15 mouse cellular contexts compared by ENCODE assay signal in genomic region chr4:136904767-136905539, GRCm38 (mm10). TPM values are rescaled to one million over a fixed set of nuclear protein-coding genes. Genes with fewer than 3 reads are reported as not detected.
DNase-seq lines count a peak whose midpoint lies in the region; ATAC-seq lines count a peak whose summit lies in the region.
"Had no signal": no experiment of that assay in that cellular context is flagged by ENCODE, and none has a peak within 500 bp of the region (broad histone marks: within the 10 kb centered on the region; RNA-seq: fewer than 3 reads in every experiment).

No protein-coding gene starts in this region.

- no peaks in the 10 kb centered on the region for H3K9me3 ChIP-seq in forebrain, embryonic 14.5 days (replicated peaks; ENCODE audit: control insufficient read depth, low read length)
- no peaks in the 10 kb centered on the region for H3K9me3 ChIP-seq in midbrain, embryonic 11.5 days (ENCODE audit: control insufficient read depth, low read length)
- H3K9me3 ChIP-seq: embryonic facial prominence, embryonic 12.5 days; liver, embryonic 13.5 days had no signal

- H3K36me3 ChIP-seq in forebrain, embryonic 14.5 days (ENCODE audit: control insufficient read depth, insufficient read depth, low read length): no peaks in the 10 kb centered on the region
- H3K36me3 ChIP-seq in midbrain, embryonic 11.5 days (ENCODE audit: control insufficient read depth, insufficient read depth, low read length): no peaks in the 10 kb centered on the region
- H3K36me3 ChIP-seq: embryonic facial prominence, embryonic 12.5 days; liver, embryonic 13.5 days had no signal

- H3K4me2 ChIP-seq in forebrain, embryonic 14.5 days (ENCODE audit: low read length): peak overlapping the region; percentile 34
- H3K4me2 ChIP-seq in midbrain, embryonic 11.5 days: peak overlapping the region; percentile 42
- H3K4me2 ChIP-seq: embryonic facial prominence, embryonic 12.5 days; liver, embryonic 13.5 days had no signal

- H3K27me3 ChIP-seq in forebrain, embryonic 14.5 days (replicated peaks; ENCODE audit: control insufficient read depth, insufficient read depth, low read length): peaks cover 12% of the 10 kb centered on the region; the same call in 1 of the 2 replicates
- H3K27me3 ChIP-seq in midbrain, embryonic 11.5 days (ENCODE audit: control insufficient read depth, insufficient read depth, low read length): peaks cover 22% of the 10 kb centered on the region

- peak; percentile 56 for DNase-seq in left cerebral cortex, postnatal 4 days
- no peak for DNase-seq in left cerebral cortex, adult 11 months (ENCODE audit: low spot score)
- peak; percentile 84 for DNase-seq in forebrain, embryonic 14.5 days (ENCODE audit: low spot score)
- no peak for DNase-seq in midbrain, embryonic 11.5 days (ENCODE audit: low spot score, missing footprints)
- peak; percentile 73 for DNase-seq in retina, postnatal 7 days (ENCODE audit: low read depth, low spot score)
- no peak for DNase-seq in layer of hippocampus, postnatal 36 days
- DNase-seq in urinary bladder, adult 18-20 months (ENCODE audit: low spot score in 2 of 2): no peak
- no peak for DNase-seq in ovary, postnatal 36 days (ENCODE audit: low spot score)
- DNase-seq: cerebellum, adult 11 months; kidney, adult 8-10 months; liver, embryonic 13.5 days had no signal

- WGBS in forebrain, embryonic 14.5 days: 2% methylated on average over 23 of the region's 23 CpGs
- 2% methylated on average over 23 of the region's 23 CpGs for WGBS in midbrain, embryonic 11.5 days

- no peak overlapping the region; the same call in 1 of the 2 replicates for H3K27ac ChIP-seq in forebrain, embryonic 14.5 days (ENCODE audit: low read depth, low read length)
- no peak overlapping the region for H3K27ac ChIP-seq in midbrain, embryonic 11.5 days (ENCODE audit: low read depth, low read length)
- H3K27ac ChIP-seq: embryonic facial prominence, embryonic 12.5 days; liver, embryonic 13.5 days; macrophage had no signal

- peak; percentile 88 for ATAC-seq in forebrain, embryonic 14.5 days
- ATAC-seq in midbrain, embryonic 11.5 days (ENCODE audit: low FRiP score): peak; percentile 44

- H3K9ac ChIP-seq in forebrain, embryonic 14.5 days (ENCODE audit: low read length): 0 out of 2 replicates have a peak overlapping the region, but pooled peaks have one; percentile 21
- H3K9ac ChIP-seq in midbrain, embryonic 11.5 days (ENCODE audit: low read length): no peak overlapping the region
- H3K9ac ChIP-seq: embryonic facial prominence, embryonic 12.5 days; liver, embryonic 13.5 days had no signal

- intact Hi-C loops in left cerebral cortex, postnatal 4 days (cut with DNase I): loop anchor here (5.0 kb wide), 1 partner anchor 77 kb away; no protein-coding TSS in a partner anchor

- H3K4me1 ChIP-seq in forebrain, embryonic 14.5 days (ENCODE audit: control insufficient read depth, insufficient read depth, low read length): peaks cover 14% of the 10 kb centered on the region
- peaks cover 5% of the 10 kb centered on the region; the same call in 1 of the 2 replicates for H3K4me1 ChIP-seq in midbrain, embryonic 11.5 days (ENCODE audit: control insufficient read depth, insufficient read depth, low read length)
- H3K4me1 ChIP-seq: embryonic facial prominence, embryonic 12.5 days; liver, embryonic 13.5 days had no signal

- no peak overlapping the region for H3K4me3 ChIP-seq in forebrain, embryonic 14.5 days (ENCODE audit: low read depth, low read length)
- peak overlapping the region; percentile 8; the same call in 1 of the 2 replicates for H3K4me3 ChIP-seq in midbrain, embryonic 11.5 days (ENCODE audit: low read depth, low read length)
- H3K4me3 ChIP-seq: embryonic facial prominence, embryonic 12.5 days; liver, embryonic 13.5 days had no signal

RNA-seq across cellular contexts. Expression of gene C1qa, which starts 6.3 kb away (rescaled TPM):
- 10 to 100 TPM; 12.5 to 14.2 TPM for total RNA-seq in left cerebral cortex, postnatal 4 days (2021)
- polyA plus RNA-seq in forebrain, embryonic 14.5 days (2014; fragmentation: Nextera tagmentation; extraction: Ambion mirVana): 24.3 and 28.1 TPM in 2 replicates
- polyA plus RNA-seq in midbrain, embryonic 11.5 days (2014; fragmentation: Nextera tagmentation; extraction: Ambion mirVana): 14.3 and 15.3 TPM in 2 replicates
- total RNA-seq in layer of hippocampus, postnatal 36 days (2021): 10 to 100 TPM; 48.9 to 50.7 TPM
- total RNA-seq: neutrophil, adult 5-6 weeks had no signal

RNA-seq across cellular contexts. Expression of gene C1qc, which starts 12.1 kb away (rescaled TPM):
- total RNA-seq in left cerebral cortex, postnatal 4 days (2021): 10 to 100 TPM; 11.3 to 14.8 TPM
- polyA plus RNA-seq in forebrain, embryonic 14.5 days (2014; fragmentation: Nextera tagmentation; extraction: Ambion mirVana): 22.3 and 25.6 TPM in 2 replicates
- polyA plus RNA-seq in midbrain, embryonic 11.5 days (2014; fragmentation: Nextera tagmentation; extraction: Ambion mirVana): 17.7 and 18.9 TPM in 2 replicates
- 10 to 100 TPM; 36.1 to 37.7 TPM for total RNA-seq in layer of hippocampus, postnatal 36 days (2021)
- total RNA-seq: neutrophil, adult 5-6 weeks had no signal

RNA-seq across cellular contexts. Expression of gene C1qb, which starts 19.0 kb away (rescaled TPM):
- 10 to 100 TPM; 15.3 to 17.2 TPM for total RNA-seq in left cerebral cortex, postnatal 4 days (2021)
- 45.2 and 45.8 TPM in 2 replicates for polyA plus RNA-seq in forebrain, embryonic 14.5 days (2014; fragmentation: Nextera tagmentation; extraction: Ambion mirVana)
- 31.5 and 34.7 TPM in 2 replicates for polyA plus RNA-seq in midbrain, embryonic 11.5 days (2014; fragmentation: Nextera tagmentation; extraction: Ambion mirVana)
- 10 to 100 TPM; 47.8 to 51.2 TPM for total RNA-seq in layer of hippocampus, postnatal 36 days (2021)
- total RNA-seq: neutrophil, adult 5-6 weeks had no signal

RNA-seq across cellular contexts. Expression of gene Epha8, which starts 51.7 kb away (rescaled TPM):
- 10 to 100 TPM; 21.6 to 23.0 TPM for total RNA-seq in left cerebral cortex, postnatal 4 days (2021)
- 1.9 and 3.1 TPM in 2 replicates for polyA plus RNA-seq in forebrain, embryonic 14.5 days (2014; fragmentation: Nextera tagmentation; extraction: Ambion mirVana)
- 4.1 and 5.0 TPM in 2 replicates for polyA plus RNA-seq in midbrain, embryonic 11.5 days (2014; fragmentation: Nextera tagmentation; extraction: Ambion mirVana)
- total RNA-seq in layer of hippocampus, postnatal 36 days (2021): 1 to 10 TPM; 2.0 to 2.1 TPM
- total RNA-seq: neutrophil, adult 5-6 weeks had no signal
- polyA plus RNA-seq: heart, embryonic 14.5 days; macrophage had no signal

Comparison
In these comparisons a context has a peak if more than half of its experiments do, and no peak if none do; other contexts are left out.
1. DNase-seq: peak in left cerebral cortex, postnatal 4 days (single experiment), forebrain, embryonic 14.5 days (single experiment) and retina, postnatal 7 days (single experiment); none in left cerebral cortex, adult 11 months (single experiment), midbrain, embryonic 11.5 days (single experiment), layer of hippocampus, postnatal 36 days (0 of 2), urinary bladder, adult 18-20 months (0 of 2) and ovary, postnatal 36 days (single experiment).